Mouse (Mus musculus) lung, postnatal 0 days (tissue): ENCODE results near the gene Srrt. TPM values are rescaled to one million over a fixed set of nuclear protein-coding genes. Genes with fewer than 3 reads are reported as not detected.
A peak's percentile ranks its signal among the peaks of the same experiment; 100 is the strongest.

Experiments
- ATAC-seq: fragments of 200-750 bp; cut with Nextera tagmentation; 2 replicates; pipeline ENCODE4 v1.8.0; 2017; ENCODE audit warnings: moderate library complexity
- DNase-seq: peaks from one replicate; pipeline ENCODE4 v3.0.0-alpha.2; 2016; ENCODE audit warnings: low spot score
- H3K27ac ChIP-seq: fragments of 300-500 bp; sonication (generic); 2 replicates; pipeline ENCODE4 v1.5.1; 2014; ENCODE audit warnings: antibody characterized with exemption, mild to moderate bottlenecking, low read length, mixed read lengths
- H3K27me3 ChIP-seq: fragments of 300-500 bp; sonication (generic); replicated peaks from 2 replicates; pipeline ENCODE4 v1.6.1; 2014; ENCODE audit warnings: low read length, mixed read lengths; ENCODE audit not compliant: insufficient read depth
- H3K36me3 ChIP-seq: fragments of 300-500 bp; sonication (generic); 2 replicates; pipeline ENCODE4 v1.6.1; 2014; ENCODE audit warnings: low read length, mixed read lengths; ENCODE audit not compliant: insufficient read depth
- H3K4me1 ChIP-seq: fragments of 300-500 bp; sonication (generic); 2 replicates; pipeline ENCODE4 v1.6.1; 2014; ENCODE audit warnings: antibody characterized with exemption, low read depth, low read length, mixed read lengths; ENCODE audit not compliant: insufficient read depth
- H3K4me2 ChIP-seq: fragments of 300-500 bp; sonication (generic); replicated peaks from 2 replicates; pipeline ENCODE4 v1.6.1; 2014; ENCODE audit warnings: low read depth, mild to moderate bottlenecking, low read length, moderate library complexity, mixed read lengths
- H3K4me3 ChIP-seq: fragments of 300-500 bp; sonication (generic); 2 replicates; pipeline ENCODE4 v1.5.1; 2014; ENCODE audit warnings: low read depth, low read length
- H3K9ac ChIP-seq: fragments of 300-500 bp; sonication (generic); replicated peaks from 2 replicates; pipeline ENCODE4 v1.6.1; 2014; ENCODE audit warnings: low read depth, mild to moderate bottlenecking
- H3K9me3 ChIP-seq: fragments of 300-500 bp; sonication (generic); 2 replicates; pipeline ENCODE4 v1.6.1; 2016; ENCODE audit warnings: low read length, mixed read lengths
- CTCF ChIP-seq: IDR thresholded peaks from 2 replicates; pipeline ENCODE4 v1.5.1; 2016; ENCODE audit warnings: antibody characterized with exemption, mild to moderate bottlenecking
- EP300 ChIP-seq: IDR thresholded peaks from 2 replicates; pipeline ENCODE4 v1.6.1; 2016; ENCODE audit warnings: antibody characterized with exemption, mild to moderate bottlenecking, control low read depth
- WGBS: fragments of 180-500 bp; shearing (Covaris S2); extraction: QIAGEN DNeasy Blood & Tissue Kit; methylation state at CpG from one replicate; pipeline ENCODE4 v1.1.7; 2014; 5-methylcytosine and 5-hydroxymethylcytosine counted together
- polyA plus RNA-seq: library from polyadenylated mRNA; unstranded; fragments of >200 nt; fragmentation: Nextera tagmentation; extraction: Ambion mirVana; gene quantifications from 2 replicates; pipeline ENCODE4 v1.2.1, GENCODE M21; 2015

The Srrt gene
- polyA plus RNA-seq, 1 experiment from 2014 or later, result 30.9 TPM

- Histone ChIP-seq H3K4me1 (0 out of 2 replicates have a peak, but pooled peaks cover 2% of the 10 kb centered on the region), H3K9ac (peak within 1 kb of the TSS; percentile 65), H3K4me3 (peak within 1 kb of the TSS; percentile 53), H3K4me2 (peak within 1 kb of the TSS; percentile 80), H3K27ac (peak within 1 kb of the TSS; percentile 40; the same call in 1 of the 2 replicates), H3K36me3 (no peaks in the 10 kb centered on the region), H3K27me3 (no peaks in the 10 kb centered on the region), H3K9me3 (no peaks in the 10 kb centered on the region)
- under 1% methylated on average over 44 of the region's 44 CpGs for WGBS
- DNase-seq (peak; percentile 97), ATAC-seq (peak; percentile 94)
- peak; percentile 87 for TF ChIP-seq CTCF
- no peak for TF ChIP-seq EP300
Measured at GRCm38 (mm10) chr5:137333512-137334174, 26.2 kb upstream of the Srrt start, which contains the start of gene Slc12a9. TSS of gene Slc12a9 (minus strand) at chr5:137333597.

GRCm38 (mm10) chr5:137332857-137333511, 25.5 kb upstream of the Srrt start:
- DNase-seq (no peak), ATAC-seq (no peak)
- Histone ChIP-seq H3K27ac (0 out of 2 replicates have a peak overlapping the region, but pooled peaks have one; percentile 40), H3K4me1 (0 out of 2 replicates have a peak, but pooled peaks cover 2% of the 10 kb centered on the region), H3K9ac (peak overlapping the region; percentile 65), H3K4me2 (peak overlapping the region; percentile 80), H3K4me3 (peak overlapping the region; percentile 53), H3K27me3 (no peaks in the 10 kb centered on the region), H3K36me3 (no peaks in the 10 kb centered on the region), H3K9me3 (no peaks in the 10 kb centered on the region)
- TF ChIP-seq CTCF (no peak), EP300 (no peak)
- WGBS, result 19% methylated on average over 14 of the region's 15 CpGs

GRCm38 (mm10) chr5:137330910-137331309, 23.4 kb upstream of the Srrt start:
- H3K4me3 ChIP-seq, result no peak overlapping the region
- H3K27me3 ChIP-seq, result no peaks in the 10 kb centered on the region
- no peak overlapping the region for H3K9ac ChIP-seq
- WGBS, result 83% methylated on average over 7 of the region's 7 CpGs
- no peaks in the 10 kb centered on the region for H3K36me3 ChIP-seq
- TF ChIP-seq EP300, result no peak
- TF ChIP-seq CTCF, result no peak
- H3K27ac ChIP-seq, result no peak overlapping the region
- H3K9me3 ChIP-seq, result no peaks in the 10 kb centered on the region
- no peak overlapping the region for H3K4me2 ChIP-seq
- ATAC-seq (no peak), DNase-seq (no peak)
- H3K4me1 ChIP-seq, result 0 out of 2 replicates have a peak, but pooled peaks cover 2% of the 10 kb centered on the region

- DNase-seq, result no peak
- Histone ChIP-seq H3K36me3 (peaks cover 6% of the 10 kb centered on the region; the same call in 1 of the 2 replicates), H3K4me3 (no peak overlapping the region), H3K27ac (no peak overlapping the region), H3K4me1 (no peaks in the 10 kb centered on the region), H3K4me2 (no peak overlapping the region), H3K9me3 (no peaks in the 10 kb centered on the region), H3K27me3 (no peaks in the 10 kb centered on the region), H3K9ac (no peak overlapping the region)
- ATAC-seq, result no peak
- 93% methylated on average over 3 of the region's 3 CpGs for WGBS
- TF ChIP-seq CTCF (no peak), EP300 (no peak)
Measured at GRCm38 (mm10) chr5:137320996-137321395, 13.5 kb upstream of the Srrt start.

GRCm38 (mm10) chr5:137318570-137318969, 11.1 kb upstream of the Srrt start:
- Histone ChIP-seq H3K4me1 (peaks cover 10% of the 10 kb centered on the region), H3K9me3 (no peaks in the 10 kb centered on the region), H3K4me3 (no peak overlapping the region), H3K4me2 (no peak overlapping the region), H3K9ac (no peak overlapping the region), H3K27ac (no peak overlapping the region), H3K36me3 (peaks cover 6% of the 10 kb centered on the region; the same call in 1 of the 2 replicates), H3K27me3 (no peaks in the 10 kb centered on the region)
- TF ChIP-seq EP300, result no peak
- no peak for DNase-seq
- WGBS, result 70% methylated on average over 1 of the region's 1 CpGs
- ATAC-seq, result no peak

- TF ChIP-seq EP300 (no peak), CTCF (no peak)
- Histone ChIP-seq H3K36me3 (peaks cover 6% of the 10 kb centered on the region; the same call in 1 of the 2 replicates), H3K4me1 (peaks cover 10% of the 10 kb centered on the region), H3K27ac (no peak overlapping the region), H3K9me3 (no peaks in the 10 kb centered on the region), H3K9ac (no peak overlapping the region), H3K4me2 (no peak overlapping the region), H3K27me3 (no peaks in the 10 kb centered on the region), H3K4me3 (no peak overlapping the region)
- no peak for DNase-seq
- no peak for ATAC-seq
- 70% methylated on average over 8 of the region's 8 CpGs for WGBS
Measured at GRCm38 (mm10) chr5:137317361-137317760, 9.9 kb upstream of the Srrt start.
